Mouse (Mus musculus) kidney, postnatal 0 days (tissue): ENCODE measurements at regions not wholly inside any gene's neighbourhood (a gene's known extent, or its start where the extent isn't known, plus 50 kb on each side); places are given as distances from the start of the nearest gene placed in this dataset.

Experiments
- ATAC-seq: fragments of 200-750 bp; cut with Nextera tagmentation; replicated peaks from 2 replicates; pipeline ENCODE4 v1.8.0; 2017; ENCODE audit warnings: low read depth, moderate number of reproducible peaks, moderate TSS enrichment, moderate library complexity; ENCODE audit not compliant: low FRiP score
- DNase-seq: peaks from one replicate; pipeline ENCODE4 v3.0.0-alpha.2; 2016; ENCODE audit warnings: low spot score
- H3K27ac ChIP-seq: fragments of 300-500 bp; sonication (generic); 2 replicates; pipeline ENCODE4 v1.5.1; 2014; ENCODE audit warnings: mild to moderate bottlenecking
- H3K27me3 ChIP-seq: fragments of 300-500 bp; sonication (generic); 2 replicates; pipeline ENCODE4 v1.6.1; 2014; ENCODE audit warnings: low read length, mixed read lengths; ENCODE audit not compliant: insufficient read depth
- H3K36me3 ChIP-seq: fragments of 300-500 bp; sonication (generic); 2 replicates; pipeline ENCODE4 v1.6.1; 2014; ENCODE audit warnings: low read length, mixed read lengths; ENCODE audit not compliant: insufficient read depth
- H3K4me1 ChIP-seq: fragments of 300-500 bp; sonication (generic); replicated peaks from 2 replicates; pipeline ENCODE4 v1.6.1; 2014; ENCODE audit warnings: antibody characterized with exemption, low read length, mixed read lengths; ENCODE audit not compliant: insufficient read depth
- H3K4me2 ChIP-seq: fragments of 300-500 bp; sonication (generic); 2 replicates; pipeline ENCODE4 v1.6.1; 2014; ENCODE audit warnings: mild to moderate bottlenecking, low read length, moderate library complexity, mixed read lengths
- H3K4me3 ChIP-seq: fragments of 300-500 bp; sonication (generic); replicated peaks from 2 replicates; pipeline ENCODE4 v1.5.1; 2014; ENCODE audit warnings: low read depth, low read length
- H3K9ac ChIP-seq: fragments of 300-500 bp; sonication (generic); 2 replicates; pipeline ENCODE4 v1.6.1; 2014; ENCODE audit warnings: low read depth, low read length
- H3K9me3 ChIP-seq: fragments of 300-500 bp; sonication (generic); replicated peaks from 2 replicates; pipeline ENCODE4 v1.6.1; 2016; ENCODE audit warnings: low read length, inconsistent platforms, mixed read lengths
- CTCF ChIP-seq: IDR thresholded peaks from 2 replicates; pipeline ENCODE4 v1.5.1; 2016; ENCODE audit warnings: antibody characterized with exemption, low read depth, mild to moderate bottlenecking, moderate library complexity
- WGBS: fragments of 180-500 bp; shearing (Covaris S2); extraction: QIAGEN DNeasy Blood & Tissue Kit; methylation state at CpG from one replicate; pipeline ENCODE4 v1.1.7; 2014; 5-methylcytosine and 5-hydroxymethylcytosine counted together

- 77% methylated on average over 1 of the region's 1 CpGs for WGBS
- Histone ChIP-seq H3K27ac (no peak overlapping the region), H3K9me3 (no peaks in the 10 kb centered on the region), H3K36me3 (no peaks in the 10 kb centered on the region), H3K4me2 (no peak overlapping the region), H3K27me3 (no peaks in the 10 kb centered on the region), H3K4me1 (no peaks in the 10 kb centered on the region), H3K4me3 (no peak overlapping the region), H3K9ac (no peak overlapping the region)
- ATAC-seq, result no peak
- DNase-seq, result no peak
- TF ChIP-seq CTCF, result no peak
Observed at GRCm38 (mm10) chr19:54332140-54332539, 288.2 kb downstream of the Adra2a start.

DNA sequence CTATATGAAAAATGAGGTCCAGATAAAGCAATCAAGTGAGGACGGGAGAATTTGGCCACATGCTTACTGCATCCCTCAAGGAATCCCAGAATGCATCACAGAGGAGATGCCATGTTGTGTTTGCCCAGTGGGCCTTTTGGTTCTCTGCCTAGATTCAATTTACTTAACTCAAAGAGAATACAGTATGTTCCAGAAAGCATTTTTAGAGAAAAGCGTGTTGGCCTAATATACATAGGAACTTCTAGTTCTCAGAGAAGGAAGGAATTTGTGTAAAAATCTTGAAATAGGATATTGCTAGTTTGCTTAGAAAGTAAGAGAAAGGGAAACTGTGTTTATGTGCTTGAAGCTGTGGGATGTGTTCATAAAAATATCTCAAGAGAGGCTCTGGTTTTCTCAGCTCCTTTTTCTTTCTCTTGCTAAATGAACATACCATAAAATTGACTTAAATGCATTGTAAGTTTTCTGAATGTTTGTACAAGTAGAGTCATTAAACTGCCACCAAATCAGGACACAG is 296.9 kb downstream of the Adra2a start:
- Histone ChIP-seq H3K27ac (no peak overlapping the region), H3K4me1 (no peaks in the 10 kb centered on the region), H3K27me3 (no peaks in the 10 kb centered on the region), H3K36me3 (no peaks in the 10 kb centered on the region), H3K4me2 (no peak overlapping the region), H3K9me3 (no peaks in the 10 kb centered on the region), H3K9ac (no peak overlapping the region), H3K4me3 (no peak overlapping the region)
- no peak for TF ChIP-seq CTCF
- DNase-seq, result no peak
- ATAC-seq, result no peak
- WGBS, result 86% methylated on average over 2 of the region's 2 CpGs

DNA sequence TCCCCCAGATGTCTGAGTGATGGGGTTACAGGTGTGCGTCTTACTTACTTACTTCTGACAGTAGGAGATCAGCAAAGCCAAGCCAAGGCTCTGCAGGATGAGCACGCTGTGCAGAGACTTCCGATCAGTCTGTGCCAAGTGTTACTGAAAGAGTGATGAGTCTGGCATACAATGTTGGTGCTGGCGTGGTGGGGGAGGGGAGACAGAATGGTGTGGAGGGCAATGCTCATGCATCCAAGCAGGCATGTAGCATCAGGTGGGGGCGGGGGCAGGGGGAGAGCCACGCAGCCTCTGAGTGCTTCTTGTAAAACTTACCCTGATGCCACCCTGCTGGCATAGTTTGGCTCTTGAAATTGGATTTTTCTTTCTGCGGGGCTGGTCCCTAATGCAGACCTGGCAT is 315.8 kb downstream of the Adra2a start:
- Histone ChIP-seq H3K4me2 (no peak overlapping the region), H3K9ac (no peak overlapping the region), H3K4me1 (no peaks in the 10 kb centered on the region), H3K4me3 (no peak overlapping the region), H3K27ac (no peak overlapping the region), H3K9me3 (no peaks in the 10 kb centered on the region), H3K27me3 (no peaks in the 10 kb centered on the region), H3K36me3 (no peaks in the 10 kb centered on the region)
- WGBS, result 79% methylated on average over 7 of the region's 7 CpGs
- ATAC-seq (no peak), DNase-seq (no peak)
- TF ChIP-seq CTCF, result no peak

DNA sequence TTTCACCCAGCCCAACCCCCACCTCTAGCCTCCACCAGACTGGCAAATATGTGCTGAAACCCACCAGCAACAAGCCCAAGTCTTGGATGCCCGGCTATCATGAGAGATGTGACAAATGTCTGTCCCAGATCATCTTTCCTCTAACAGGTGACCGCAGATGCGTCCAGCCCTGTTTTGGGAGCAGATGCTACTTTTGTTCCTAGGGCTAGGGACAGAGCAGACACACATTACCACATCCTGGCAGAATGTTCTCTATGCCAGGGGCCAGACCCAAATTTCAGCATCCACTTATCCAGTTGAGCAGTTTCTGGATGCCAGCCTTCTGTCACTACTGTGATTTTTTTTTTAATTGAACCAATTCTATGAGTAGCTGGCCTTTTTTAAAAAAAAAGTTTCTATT is 316.7 kb downstream of the Adra2a start:
- TF ChIP-seq CTCF, result no peak
- no peak for DNase-seq
- Histone ChIP-seq H3K27ac (no peak overlapping the region), H3K4me3 (no peak overlapping the region), H3K27me3 (no peaks in the 10 kb centered on the region), H3K4me2 (no peak overlapping the region), H3K4me1 (no peaks in the 10 kb centered on the region), H3K36me3 (no peaks in the 10 kb centered on the region), H3K9me3 (no peaks in the 10 kb centered on the region), H3K9ac (no peak overlapping the region)
- WGBS, result 74% methylated on average over 3 of the region's 3 CpGs
- no peak for ATAC-seq

- TF ChIP-seq CTCF, result no peak
- Histone ChIP-seq H3K9me3 (no peaks in the 10 kb centered on the region), H3K27me3 (no peaks in the 10 kb centered on the region), H3K4me1 (no peaks in the 10 kb centered on the region), H3K4me2 (no peak overlapping the region), H3K27ac (no peak overlapping the region), H3K36me3 (no peaks in the 10 kb centered on the region), H3K4me3 (no peak overlapping the region), H3K9ac (no peak overlapping the region)
- no peak for DNase-seq
- ATAC-seq, result no peak
Observed at GRCm38 (mm10) chr19:54385101-54385500, 341.1 kb downstream of the Adra2a start.

- WGBS, result 68% methylated on average over 6 of the region's 6 CpGs
- H3K4me1 ChIP-seq, result no peaks in the 10 kb centered on the region
- H3K36me3 ChIP-seq, result no peaks in the 10 kb centered on the region
- no peak overlapping the region for H3K27ac ChIP-seq
- H3K4me2 ChIP-seq, result no peak overlapping the region
- ATAC-seq (no peak), DNase-seq (no peak)
- TF ChIP-seq CTCF, result no peak
- no peaks in the 10 kb centered on the region for H3K27me3 ChIP-seq
- no peak overlapping the region for H3K9ac ChIP-seq
- no peaks in the 10 kb centered on the region for H3K9me3 ChIP-seq
- H3K4me3 ChIP-seq, result no peak overlapping the region
Observed at GRCm38 (mm10) chr19:54391406-54391805, 347.5 kb downstream of the Adra2a start.

DNA sequence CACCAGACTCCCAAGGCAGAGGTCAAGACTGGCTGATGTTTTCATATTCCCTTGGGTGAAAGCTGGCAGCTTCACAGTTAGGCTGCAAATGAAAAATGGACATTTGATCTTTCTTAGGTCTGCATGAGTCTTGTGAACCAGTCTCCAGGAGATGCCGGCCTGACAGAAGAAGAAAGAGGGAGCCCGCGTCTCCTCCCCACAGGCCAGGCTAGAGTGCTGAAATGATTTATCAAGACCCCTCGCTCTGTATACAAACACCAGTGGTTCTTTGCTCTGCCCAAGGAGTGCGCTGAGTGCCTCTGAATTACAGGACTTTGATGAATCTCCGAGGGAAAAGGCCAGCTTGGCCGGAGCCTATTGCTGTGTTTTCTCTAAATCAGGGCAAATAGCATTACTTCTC is 355.7 kb downstream of the Adra2a start:
- Histone ChIP-seq H3K9me3 (no peaks in the 10 kb centered on the region), H3K4me2 (no peak overlapping the region), H3K27me3 (no peaks in the 10 kb centered on the region), H3K27ac (no peak overlapping the region), H3K9ac (no peak overlapping the region), H3K4me1 (no peaks in the 10 kb centered on the region), H3K4me3 (no peak overlapping the region), H3K36me3 (no peaks in the 10 kb centered on the region)
- 21% methylated on average over 7 of the region's 7 CpGs for WGBS
- no peak for ATAC-seq
- TF ChIP-seq CTCF, result no peak
- peak; percentile 70 for DNase-seq
